Mouse (Mus musculus) embryo, embryonic 11.5 days (tissue): ENCODE data around the gene Prpf19.

Experiments
- DNase-seq: peaks from one replicate; pipeline ENCODE4 v3.0.0-alpha.2; 2012; ENCODE audit warnings: low read depth, low spot score

Gene Prpf19

DNA sequence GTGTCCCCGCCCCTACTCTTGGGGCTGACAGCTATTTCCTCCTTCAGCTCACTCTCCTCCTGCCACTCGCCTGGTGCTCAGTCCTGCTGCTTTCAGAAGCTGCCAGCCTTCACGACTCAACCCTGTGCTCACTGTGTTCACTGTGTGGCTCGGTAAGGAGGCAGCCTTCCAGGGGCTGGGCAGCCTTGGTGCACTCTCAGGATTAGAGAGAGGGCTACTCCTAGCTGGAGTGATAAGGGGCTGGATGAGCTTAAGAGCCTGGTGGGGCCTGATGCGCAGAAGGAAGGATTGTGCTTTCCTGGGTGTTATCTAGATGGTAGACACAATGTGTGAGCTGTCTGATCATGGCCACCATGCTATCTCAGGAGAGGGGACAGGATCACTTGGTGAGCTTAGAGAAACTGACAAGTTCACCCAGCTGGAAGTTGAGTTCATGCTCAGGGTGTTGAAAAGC, 42.1 kb downstream of the Prpf19 start, which contains the start of gene Ptgdr2:
Ptgdr2 (plus strand) TSS at position 51 of the 454 bp plus-strand sequence.
- no peak for DNase-seq

DNA sequence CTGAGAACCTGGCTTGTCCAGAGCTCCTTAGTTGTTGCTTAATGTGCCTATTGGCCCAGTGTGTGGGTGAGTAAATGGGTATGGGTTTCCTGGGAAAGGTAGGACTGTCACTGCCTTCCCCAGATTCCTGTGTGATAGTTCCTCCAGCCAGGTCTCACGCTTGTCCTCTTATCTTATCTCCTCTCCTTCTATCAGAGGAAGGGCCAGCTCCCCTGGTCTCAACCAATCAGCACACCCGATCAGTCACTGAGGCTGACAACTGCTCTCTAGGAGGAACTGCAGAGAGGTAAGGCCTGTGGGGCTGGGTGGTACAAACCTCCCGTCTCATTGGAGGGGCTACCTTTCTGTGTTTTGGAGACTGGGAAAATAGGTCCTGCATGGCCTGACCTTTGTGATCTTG, 43.7 kb downstream of the Prpf19 start:
- no peak for DNase-seq

DNA sequence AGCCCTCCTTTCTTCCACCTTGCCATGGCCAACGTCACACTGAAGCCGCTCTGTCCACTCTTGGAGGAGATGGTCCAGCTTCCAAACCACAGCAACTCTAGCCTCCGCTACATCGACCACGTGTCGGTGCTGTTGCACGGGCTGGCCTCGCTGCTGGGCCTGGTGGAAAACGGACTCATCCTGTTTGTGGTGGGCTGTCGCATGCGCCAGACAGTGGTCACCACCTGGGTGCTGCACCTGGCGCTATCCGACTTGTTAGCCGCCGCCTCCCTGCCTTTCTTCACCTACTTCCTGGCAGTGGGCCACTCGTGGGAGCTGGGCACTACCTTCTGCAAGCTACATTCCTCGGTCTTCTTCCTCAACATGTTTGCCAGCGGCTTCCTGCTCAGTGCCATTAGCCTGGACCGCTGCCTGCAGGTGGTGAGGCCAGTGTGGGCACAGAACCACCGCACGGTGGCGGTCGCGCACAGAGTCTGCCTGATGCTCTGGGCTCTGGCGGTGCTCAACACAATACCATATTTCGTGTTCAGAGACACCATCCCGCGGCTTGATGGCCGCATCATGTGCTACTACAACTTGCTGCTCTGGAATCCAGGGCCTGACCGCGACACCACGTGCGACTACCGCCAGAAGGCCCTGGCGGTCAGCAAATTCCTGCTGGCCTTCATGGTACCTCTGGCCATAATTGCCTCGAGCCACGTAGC, 45.2 kb downstream of the Prpf19 start:
- DNase-seq, result peak; percentile 79

DNA sequence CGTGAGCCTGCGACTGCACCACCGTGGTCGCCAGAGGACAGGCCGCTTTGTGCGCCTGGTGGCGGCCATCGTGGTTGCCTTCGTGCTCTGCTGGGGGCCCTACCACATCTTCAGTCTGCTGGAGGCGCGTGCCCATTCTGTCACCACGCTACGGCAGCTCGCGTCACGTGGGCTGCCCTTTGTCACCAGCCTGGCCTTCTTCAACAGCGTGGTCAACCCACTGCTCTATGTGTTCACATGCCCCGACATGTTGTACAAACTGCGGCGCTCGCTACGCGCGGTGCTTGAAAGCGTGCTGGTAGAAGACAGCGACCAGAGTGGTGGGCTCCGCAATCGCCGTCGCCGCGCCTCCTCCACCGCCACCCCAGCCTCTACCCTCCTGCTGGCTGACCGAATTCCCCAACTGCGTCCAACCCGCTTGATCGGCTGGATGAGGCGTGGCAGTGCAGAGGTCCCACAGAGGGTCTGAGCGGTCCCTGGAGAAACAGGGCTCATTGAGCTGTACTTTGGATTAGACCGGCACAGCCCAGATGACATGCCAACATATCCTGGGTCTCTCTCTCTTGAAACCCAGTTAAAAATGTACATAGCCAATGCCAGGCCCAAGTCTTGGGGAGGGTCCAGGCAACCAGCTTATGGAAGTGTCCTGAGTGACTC, 45.9 kb downstream of the Prpf19 start:
- no peak for DNase-seq

DNA sequence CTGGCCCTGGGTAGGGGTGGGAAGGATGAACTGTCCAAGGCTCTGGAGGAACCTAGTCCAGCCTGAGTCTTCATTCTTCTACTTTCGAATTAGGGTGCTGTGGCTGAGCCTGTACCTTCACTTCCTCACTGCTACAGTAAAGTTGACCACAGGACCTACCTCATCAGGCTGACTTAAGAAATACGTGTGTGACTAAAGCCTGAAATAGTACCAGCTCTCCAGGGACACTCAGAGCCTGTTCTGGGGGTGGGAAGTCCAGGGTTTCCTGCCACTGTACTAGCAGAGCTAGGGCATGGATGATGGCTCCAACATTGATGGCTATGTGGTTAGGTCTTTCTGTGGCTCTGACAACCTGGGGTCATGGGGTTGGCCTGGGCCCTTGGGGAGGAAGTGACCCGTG, 48.9 kb downstream of the Prpf19 start:
- DNase-seq, result no peak

DNA sequence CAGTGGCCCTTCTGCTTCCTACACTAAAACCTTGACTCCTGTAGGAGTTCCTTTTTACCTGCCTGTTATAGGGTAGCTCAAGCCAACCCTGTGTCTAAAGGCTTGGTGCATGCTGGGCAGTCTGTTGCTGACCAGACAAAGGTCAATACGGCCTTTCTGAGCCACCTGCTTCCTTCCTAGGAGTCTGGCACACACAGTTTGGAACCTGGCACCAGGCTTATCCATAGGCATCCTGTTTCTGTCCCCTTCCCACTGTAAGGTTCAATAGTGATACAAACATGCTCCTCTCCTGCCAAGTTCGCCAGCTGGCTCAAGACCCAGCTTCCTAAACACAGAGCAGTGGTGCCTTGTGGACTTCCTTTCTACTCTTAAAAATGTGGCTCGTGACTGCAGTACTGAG, 51.5 kb downstream of the Prpf19 start:
- no peak for DNase-seq

DNA sequence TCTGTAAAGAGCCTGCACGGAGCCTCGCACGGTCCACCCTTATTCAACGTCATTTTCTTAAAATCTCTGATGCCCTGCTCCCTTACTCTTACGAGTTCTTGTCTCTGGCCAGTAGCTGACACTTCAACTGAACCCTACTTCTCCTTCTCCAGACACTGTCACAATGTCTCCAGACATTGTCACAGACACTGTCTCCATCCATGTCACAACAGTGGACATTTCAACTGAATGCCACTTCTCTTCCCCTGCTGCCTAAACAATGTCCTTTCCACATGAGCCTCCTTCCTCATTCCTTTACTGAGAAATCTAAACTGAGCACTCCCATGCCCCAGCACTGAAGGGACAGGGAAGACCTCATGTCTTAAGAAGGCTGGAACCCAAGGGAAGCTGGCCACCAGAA, 52.2 kb downstream of the Prpf19 start:
- DNase-seq, result no peak

DNA sequence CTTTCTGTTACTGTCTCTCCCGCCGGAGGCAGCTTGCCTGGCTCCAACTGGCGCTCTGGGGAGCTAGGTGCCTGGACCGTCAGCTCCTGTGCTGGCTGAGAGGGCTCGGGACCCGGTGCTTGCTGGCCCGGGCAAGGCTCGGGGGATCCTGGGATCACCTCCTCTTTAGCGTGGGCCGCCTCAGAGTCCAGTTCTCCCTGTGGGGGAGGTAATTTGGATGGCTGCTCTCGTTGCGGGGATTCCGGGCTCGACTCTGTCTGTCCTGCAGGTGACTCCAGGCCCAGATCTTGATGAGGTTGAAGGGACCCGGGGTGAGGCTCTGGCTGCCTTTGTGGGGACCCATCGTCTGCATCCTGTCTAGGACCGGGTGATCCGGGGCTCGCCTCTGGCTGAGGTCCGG, 53.4 kb downstream of the Prpf19 start:
- no peak for DNase-seq

DNA sequence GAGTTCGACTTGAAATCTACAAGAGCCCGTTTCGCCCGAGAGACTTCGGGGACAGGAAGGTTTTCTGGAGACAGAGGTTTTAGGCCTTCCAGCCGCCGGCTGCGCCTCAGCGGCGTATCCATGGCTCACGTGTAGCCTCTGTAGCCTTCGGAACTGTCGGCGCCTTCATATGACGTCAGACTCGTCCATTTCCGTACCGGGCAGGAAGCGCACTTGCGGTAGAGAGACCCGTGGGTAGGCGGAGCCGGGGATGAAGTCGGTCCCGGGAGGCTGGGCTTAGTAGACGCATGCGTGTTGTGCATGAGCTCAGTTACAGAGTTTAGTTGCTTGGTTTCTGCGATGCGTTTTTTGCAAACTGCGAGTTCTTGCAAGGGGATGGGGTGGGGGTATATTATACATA, 54.1 kb downstream of the Prpf19 start, which contains the start of gene Ccdc86:
Ccdc86 (minus strand) TSS at position 155 of the 400 bp plus-strand sequence.
- peak; percentile 99 for DNase-seq

DNA sequence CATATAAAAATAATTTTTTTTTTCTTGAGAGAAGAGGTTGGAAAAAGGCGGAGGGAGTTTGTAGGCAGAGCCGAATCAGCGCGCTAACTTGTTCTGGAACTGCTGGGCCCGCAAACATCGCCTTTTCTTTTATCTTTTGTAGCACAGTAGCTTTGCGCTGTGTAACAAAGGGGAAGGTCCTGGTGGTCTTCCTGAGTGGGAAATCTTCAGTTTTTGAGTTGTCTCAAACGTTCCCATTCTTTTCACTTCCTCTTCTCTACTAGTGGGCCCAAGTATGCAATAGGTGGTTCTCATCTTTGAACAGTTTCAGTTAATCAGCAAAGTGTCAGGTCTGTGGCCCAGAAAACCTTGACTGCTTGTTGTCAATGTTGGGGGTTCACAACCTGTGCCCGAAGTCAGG, 54.5 kb downstream of the Prpf19 start:
- no peak for DNase-seq

DNA sequence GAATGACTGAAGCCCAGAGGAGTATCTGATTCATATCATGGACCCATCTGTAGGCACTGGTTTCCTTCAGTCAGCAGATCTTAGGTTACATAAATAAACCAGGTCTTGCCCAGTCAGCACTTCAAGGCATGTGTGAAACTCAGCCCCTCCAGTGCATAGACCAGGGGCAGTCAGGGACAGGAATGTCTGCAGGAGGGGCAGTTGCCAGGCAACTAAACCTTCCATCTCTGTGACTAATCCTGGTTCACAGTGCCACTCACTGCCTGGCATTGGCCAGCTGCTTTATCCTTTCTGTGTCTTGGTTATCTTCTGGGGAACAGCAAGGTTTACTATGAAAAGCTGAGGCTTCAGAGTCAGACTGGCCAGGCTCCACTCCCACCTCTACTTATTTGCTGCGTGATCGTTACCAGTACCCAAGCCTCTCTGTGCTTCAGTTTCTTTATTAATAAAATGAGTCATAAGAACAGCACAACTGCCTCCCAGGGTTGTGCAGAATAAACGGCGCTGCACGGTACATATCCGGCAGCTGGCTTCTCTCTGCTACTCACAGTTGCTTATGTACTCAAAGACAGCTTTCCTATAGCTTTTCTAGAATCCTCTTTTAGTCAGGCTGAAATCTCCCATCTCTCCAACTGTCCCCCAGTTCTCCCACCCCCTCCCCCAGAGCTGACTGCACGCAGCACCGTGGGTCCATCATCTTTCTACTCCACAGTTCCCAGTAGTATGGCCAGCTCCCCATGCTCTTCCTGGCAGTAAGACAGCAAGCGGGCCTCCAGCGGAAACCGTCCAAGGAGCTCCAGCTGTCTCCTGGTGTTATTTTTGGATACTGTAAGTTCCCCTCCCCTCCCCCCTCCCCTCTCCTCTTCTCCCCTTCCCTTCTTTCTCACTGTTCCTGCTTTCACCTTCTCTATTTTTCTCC, 57.2 kb downstream of the Prpf19 start:
- DNase-seq, result no peak
